Mouse (Mus musculus) MEL (cell line): ENCODE data around the gene Npas3. TPM values are rescaled to one million over a fixed set of nuclear protein-coding genes. Genes with fewer than 3 reads are reported as not detected.

ENCODE experiments used
- DNase-seq: peaks from one replicate; pipeline ENCODE4 v3.0.0; 2011; ENCODE audit warnings: low read depth, low spot score
- H3K27ac ChIP-seq: 2 replicates; pipeline ENCODE4 v1.5.1; 2012; ENCODE audit warnings: low read depth, mild to moderate bottlenecking, control low read depth, low read length, moderate library complexity; ENCODE audit not compliant: control insufficient read depth
- H3K27me3 ChIP-seq, 2 experiments: fragments of 150-350 bp in 1 of 2; sonication (generic) in 1 of 2; 2 replicates each; pipeline ENCODE4 v1.6.1; 2012; ENCODE audit warnings: low read length in 2 of 2, mild to moderate bottlenecking in 2 of 2, improper control_type of control experiment in 1 of 2, moderate library complexity in 1 of 2; ENCODE audit not compliant: insufficient read depth in 2 of 2, control insufficient read depth in 1 of 2
- H3K36me3 ChIP-seq, 2 experiments: 2 replicates each; pipeline ENCODE4 v1.6.1; 2012 to 2014; ENCODE audit warnings: low read length in 2 of 2, improper control_type of control experiment in 1 of 2, inconsistent platforms in 1 of 2, mild to moderate bottlenecking in 1 of 2; ENCODE audit not compliant: insufficient read depth in 2 of 2, control insufficient read depth in 1 of 2
- H3K4me1 ChIP-seq, 2 experiments: fragments of 150-350 bp in 1 of 2; sonication (generic) in 1 of 2; 2 replicates each; pipeline ENCODE4 v1.6.1; 2012; ENCODE audit warnings: low read length in 2 of 2, improper control_type of control experiment in 1 of 2, mild to moderate bottlenecking in 1 of 2; ENCODE audit not compliant: insufficient read depth in 2 of 2, control insufficient read depth in 1 of 2
- H3K4me3 ChIP-seq, 2 experiments: fragments of 150-350 bp in 1 of 2; sonication (generic) in 1 of 2; 2 replicates each; pipeline ENCODE4 v1.5.1; 2012; ENCODE audit warnings: low read depth in 2 of 2, low read length in 2 of 2, mild to moderate bottlenecking in 2 of 2, moderate library complexity in 2 of 2, control low read depth in 1 of 2, improper control_type of control experiment in 1 of 2; ENCODE audit not compliant: control insufficient read depth in 1 of 2, insufficient read depth in 1 of 2
- H3K79me2 ChIP-seq: 2 replicates; pipeline ENCODE4 v1.6.1; 2012; ENCODE audit warnings: mild to moderate bottlenecking, low read length, moderate library complexity; ENCODE audit not compliant: control insufficient read depth, poor library complexity, insufficient read depth
- H3K9ac ChIP-seq: 2 replicates; pipeline ENCODE4 v1.6.1; 2012; ENCODE audit warnings: low read depth, mild to moderate bottlenecking, control low read depth, low read length, moderate library complexity; ENCODE audit not compliant: control insufficient read depth, poor library complexity, severe bottlenecking
- H3K9me3 ChIP-seq: fragments of 150-350 bp; sonication (generic); replicated peaks from 2 replicates; pipeline ENCODE4 v1.6.1; 2012; ENCODE audit warnings: mild to moderate bottlenecking, low read length, improper control_type of control experiment, moderate library complexity; ENCODE audit not compliant: insufficient read depth
- BHLHE40 ChIP-seq: IDR thresholded peaks from 2 replicates; pipeline ENCODE4 v1.6.1; 2012; ENCODE audit warnings: low read depth, mild to moderate bottlenecking, inconsistent platforms, low read length, improper control_type of control experiment, borderline replicate concordance
- CHD2 ChIP-seq: IDR thresholded peaks from 2 replicates; pipeline ENCODE4 v1.6.1; 2011; ENCODE audit warnings: low read length, improper control_type of control experiment
- EP300 ChIP-seq, 2 experiments: IDR thresholded peaks; 2 replicates each; pipeline ENCODE4 v1.6.1; 2011; ENCODE audit warnings: improper control_type of control experiment in 2 of 2, low read length in 2 of 2, low read depth in 1 of 2, mild to moderate bottlenecking in 1 of 2
- ETS1 ChIP-seq: IDR thresholded peaks from 2 replicates; pipeline ENCODE4 v1.6.1; 2012; ENCODE audit warnings: low read depth, mild to moderate bottlenecking, inconsistent platforms, low read length, improper control_type of control experiment, moderate library complexity
- MAFK ChIP-seq: IDR thresholded peaks from 2 replicates; pipeline ENCODE4 v1.6.1; 2011; ENCODE audit warnings: low read depth, mild to moderate bottlenecking, low read length, improper control_type of control experiment, borderline replicate concordance
- MYB ChIP-seq: IDR thresholded peaks from 2 replicates; pipeline ENCODE4 v1.6.1; 2011; ENCODE audit warnings: mild to moderate bottlenecking, low read depth, low read length, improper control_type of control experiment
- MYC ChIP-seq: IDR thresholded peaks from 2 replicates; pipeline ENCODE4 v1.6.1; 2011; ENCODE audit warnings: low read depth, mild to moderate bottlenecking, low read length, improper control_type of control experiment, moderate library complexity
- NELFE ChIP-seq: IDR thresholded peaks from 2 replicates; pipeline ENCODE4 v1.6.1; 2011; ENCODE audit warnings: low read depth, low read length, improper control_type of control experiment
- NRF1 ChIP-seq: IDR thresholded peaks from 2 replicates; pipeline ENCODE4 v1.6.1; 2014; ENCODE audit warnings: low read depth, mild to moderate bottlenecking, inconsistent platforms, low read length, improper control_type of control experiment, moderate library complexity; ENCODE audit not compliant: poor library complexity, insufficient read depth, severe bottlenecking
- POLR2A ChIP-seq, 2 experiments: IDR thresholded peaks; 2 replicates each; pipeline ENCODE4 v1.6.1; 2011 to 2012; ENCODE audit warnings: low read length in 2 of 2, mild to moderate bottlenecking in 2 of 2, control low read depth in 1 of 2, improper control_type of control experiment in 1 of 2, low read depth in 1 of 2, moderate library complexity in 1 of 2; ENCODE audit not compliant: control insufficient read depth in 1 of 2, insufficient read depth in 1 of 2, poor library complexity in 1 of 2
- POLR2AphosphoS5 ChIP-seq: IDR thresholded peaks from 2 replicates; pipeline ENCODE4 v1.6.1; 2012; ENCODE audit warnings: low read depth, borderline replicate concordance, mild to moderate bottlenecking, inconsistent platforms, low read length, moderate library complexity, mixed read lengths
- RCOR1 ChIP-seq: IDR thresholded peaks from 2 replicates; pipeline ENCODE4 v1.6.1; 2012; ENCODE audit warnings: low read depth, mild to moderate bottlenecking, inconsistent platforms, low read length, improper control_type of control experiment
- SMC3 ChIP-seq: IDR thresholded peaks from 2 replicates; pipeline ENCODE4 v1.6.1; 2011; ENCODE audit warnings: low read depth, low read length, improper control_type of control experiment
- TAL1 ChIP-seq: IDR thresholded peaks from 2 replicates; pipeline ENCODE4 v1.6.1; 2012; ENCODE audit warnings: mild to moderate bottlenecking, inconsistent platforms, low read length, moderate library complexity, mixed read lengths
- TBP ChIP-seq: IDR thresholded peaks from 2 replicates; pipeline ENCODE4 v1.8.0; 2011; ENCODE audit warnings: low read depth, low read length, improper control_type of control experiment
- UBTF ChIP-seq: IDR thresholded peaks from 2 replicates; pipeline ENCODE4 v1.6.1; 2012; ENCODE audit warnings: low read depth, mild to moderate bottlenecking, inconsistent platforms, low read length, improper control_type of control experiment, moderate library complexity, borderline replicate concordance; ENCODE audit not compliant: insufficient read depth
- ZC3H11A ChIP-seq: IDR thresholded peaks from 2 replicates; pipeline ENCODE4 v1.6.1; 2012; ENCODE audit warnings: low read depth, mild to moderate bottlenecking, inconsistent platforms, low read length, improper control_type of control experiment
- polyA plus RNA-seq, 2 experiments: library from polyadenylated mRNA; stranded (reverse) in 1 of 2; unstranded in 1 of 2; fragments of >175 nt in 1 of 2; fragments of >200 nt in 1 of 2; gene quantifications; 2 replicates each; pipeline versions ENCODE4 v1.2.1 to v1.2.4; 2012; ENCODE audit warnings: low replicate concordance in 2 of 2, low read depth in 1 of 2; ENCODE audit not compliant: insufficient read length in 2 of 2, insufficient read depth in 1 of 2, missing spikeins in 1 of 2
- total RNA-seq: library from RNA; depleted of rRNA; stranded (reverse); fragments of 300-350 nt; gene quantifications from 2 replicates; pipeline ENCODE4 v1.2.3, GENCODE M21; 2012

The Npas3 gene
- total and polyA plus RNA-seq, 3 experiments = not detected

GRCm38 (mm10) chr12:53519556-53519955 is 271.1 kb downstream of the Npas3 start:
- Histone ChIP-seq H3K4me3 (no peak overlapping the region), H3K4me1 (no peaks in the 10 kb centered on the region), H3K27me3 (no peaks in the 10 kb centered on the region), H3K9ac (no peak overlapping the region), H3K9me3 (no peaks in the 10 kb centered on the region), H3K27ac (no peak overlapping the region), H3K36me3 (no peaks in the 10 kb centered on the region), H3K79me2 (no peaks in the 10 kb centered on the region)
- DNase-seq = no peak
- TF ChIP-seq ETS1 (no peak), EP300 (IDR thresholded peaks at IDR 0.05; ENCODE audit: low read depth in 1 of 2, low read length in 2 of 2) (no peak), RCOR1 (no peak), MYC (no peak), TAL1 (no peak), SMC3 (no peak), MAFK (no peak), BHLHE40 (no peak), MYB (no peak), NRF1 (no peak), UBTF (no peak), ZC3H11A (no peak), POLR2A (IDR thresholded peaks at IDR 0.05; ENCODE audit: control insufficient read depth in 1 of 2, insufficient read depth in 1 of 2, low read depth in 1 of 2, low read length in 2 of 2, poor library complexity in 1 of 2) (no peak), NELFE (no peak), POLR2AphosphoS5 (no peak)

- DNase-seq = no peak
- H3K4me1 ChIP-seq = no peaks in the 10 kb centered on the region
- no peak overlapping the region for H3K9ac ChIP-seq
- no peak for TF ChIP-seq CHD2
- no peak for TF ChIP-seq TBP
- TF ChIP-seq ZC3H11A = no peak
- H3K27ac ChIP-seq = no peak overlapping the region
- H3K27me3 ChIP-seq = no peaks in the 10 kb centered on the region
- H3K79me2 ChIP-seq = no peaks in the 10 kb centered on the region
- no peaks in the 10 kb centered on the region for H3K9me3 ChIP-seq
- no peaks in the 10 kb centered on the region for H3K36me3 ChIP-seq
- H3K4me3 ChIP-seq = no peak overlapping the region
These were observed 274.2 kb downstream of the Npas3 start for GRCm38 (mm10) chr12:53522631-53523030.
